Mouse (Mus musculus): Measurements from ENCODE around the gene Cxcr5. TPM values are rescaled to one million over a fixed set of nuclear protein-coding genes. Genes with fewer than 3 reads are reported as not detected.

Cxcr5 gene
- polyA plus RNA-seq, 1 experiment from 2014 or later: not detected

DNA sequence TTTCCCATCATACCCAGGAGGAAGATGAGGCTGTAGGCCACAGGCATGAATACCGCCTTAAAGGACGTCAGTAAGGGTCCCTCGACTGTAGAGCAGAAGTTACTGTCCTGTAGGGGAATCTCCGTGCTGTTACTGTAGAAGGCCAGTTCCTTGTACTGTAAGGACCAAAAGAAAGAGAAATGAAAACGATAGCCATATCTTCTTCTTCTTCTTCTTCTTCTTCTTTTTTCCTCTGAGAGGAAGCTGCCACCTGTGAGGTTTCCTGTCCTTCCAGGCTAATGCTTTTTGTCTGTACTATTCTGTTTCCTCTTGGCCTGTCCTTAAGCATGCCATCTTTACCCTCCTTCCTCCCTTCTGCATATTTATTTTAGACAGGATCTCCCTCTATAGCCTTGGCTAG is 47.5 kb downstream of the Cxcr5 start:
- H3K4me3 ChIP-seq (replicated peaks; ENCODE audit: low read depth, low read length): no peak overlapping the region
- no peak for TF ChIP-seq CTCF (IDR thresholded peaks at IDR 0.05; ENCODE audit: low read depth)
- H3K9me3 ChIP-seq (replicated peaks; ENCODE audit: low read length): no peaks in the 10 kb centered on the region
- DNase-seq (ENCODE audit: low spot score) (no peak), ATAC-seq (replicated peaks; ENCODE audit: low FRiP score, low read depth) (no peak)
- no peak overlapping the region for H3K27ac ChIP-seq
- no peak overlapping the region for H3K4me2 ChIP-seq (ENCODE audit: low read length)
- peaks cover 10% of the 10 kb centered on the region; the same call in 1 of the 2 replicates for H3K4me1 ChIP-seq (replicated peaks; ENCODE audit: insufficient read depth, low read length)
- no peaks in the 10 kb centered on the region for H3K27me3 ChIP-seq (ENCODE audit: insufficient read depth, low read length)
- H3K9ac ChIP-seq (ENCODE audit: low read depth, low read length): no peak overlapping the region
- peaks cover 2% of the 10 kb centered on the region; the same call in 1 of the 2 replicates for H3K36me3 ChIP-seq (ENCODE audit: insufficient read depth, low read length)
- WGBS: 89% methylated on average over 5 of the region's 5 CpGs

DNA sequence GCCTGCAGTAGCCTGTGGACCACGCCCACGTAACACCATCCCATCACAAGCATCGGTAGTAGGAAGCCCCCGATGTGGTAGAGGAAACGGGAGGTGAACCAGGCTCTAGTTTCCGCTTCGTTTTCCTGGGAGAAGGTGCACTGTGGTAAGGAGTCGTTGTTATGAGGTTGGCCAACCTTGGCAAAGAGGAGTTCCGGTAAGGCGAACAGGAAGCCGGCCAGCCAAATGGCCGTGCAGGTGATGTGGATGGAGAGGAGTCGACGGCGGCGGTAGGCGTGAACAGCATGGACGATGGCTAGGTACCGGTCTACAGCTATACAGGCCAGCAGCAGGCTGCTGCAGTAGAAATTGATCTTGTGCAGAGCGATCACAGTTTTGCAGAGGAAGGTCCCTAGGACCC is 48.1 kb downstream of the Cxcr5 start:
- peaks cover 14% of the 10 kb centered on the region; the same call in 1 of the 2 replicates for H3K4me1 ChIP-seq (replicated peaks; ENCODE audit: insufficient read depth, low read length)
- no peaks in the 10 kb centered on the region for H3K27me3 ChIP-seq (ENCODE audit: insufficient read depth, low read length)
- DNase-seq (ENCODE audit: low spot score) (no peak), ATAC-seq (replicated peaks; ENCODE audit: low FRiP score, low read depth) (no peak)
- H3K4me2 ChIP-seq (ENCODE audit: low read length): no peak overlapping the region
- WGBS: 74% methylated on average over 20 of the region's 20 CpGs
- H3K36me3 ChIP-seq (ENCODE audit: insufficient read depth, low read length): peaks cover 6% of the 10 kb centered on the region; the same call in 1 of the 2 replicates
- H3K9me3 ChIP-seq (replicated peaks; ENCODE audit: low read length): no peaks in the 10 kb centered on the region
- H3K27ac ChIP-seq: no peak overlapping the region
- no peak overlapping the region for H3K4me3 ChIP-seq (replicated peaks; ENCODE audit: low read depth, low read length)
- no peak for TF ChIP-seq CTCF (IDR thresholded peaks at IDR 0.05; ENCODE audit: low read depth)
- no peak overlapping the region for H3K9ac ChIP-seq (ENCODE audit: low read depth, low read length)

GRCm38 (mm10) chr9:44513121-44513520 is 48.6 kb downstream of the Cxcr5 start:
- ATAC-seq (replicated peaks; ENCODE audit: low FRiP score, low read depth): no peak
- peaks cover 11% of the 10 kb centered on the region; the same call in 1 of the 2 replicates for H3K36me3 ChIP-seq (ENCODE audit: insufficient read depth, low read length)
- TF ChIP-seq CTCF (IDR thresholded peaks at IDR 0.05; ENCODE audit: low read depth): no peak

GRCm38 (mm10) chr9:44512717-44513003 is 49.0 kb downstream of the Cxcr5 start:
- no peaks in the 10 kb centered on the region for H3K27me3 ChIP-seq (ENCODE audit: insufficient read depth, low read length)
- peaks cover 14% of the 10 kb centered on the region; the same call in 1 of the 2 replicates for H3K4me1 ChIP-seq (replicated peaks; ENCODE audit: insufficient read depth, low read length)
- H3K9ac ChIP-seq (ENCODE audit: low read depth, low read length): no peak overlapping the region
- peaks cover 15% of the 10 kb centered on the region; the same call in 1 of the 2 replicates for H3K36me3 ChIP-seq (ENCODE audit: insufficient read depth, low read length)
- TF ChIP-seq CTCF (IDR thresholded peaks at IDR 0.05; ENCODE audit: low read depth): no peak
- no peak for ATAC-seq (replicated peaks; ENCODE audit: low FRiP score, low read depth)
- H3K4me3 ChIP-seq (replicated peaks; ENCODE audit: low read depth, low read length): no peak overlapping the region
- 49% methylated on average over 3 of the region's 3 CpGs for WGBS
- no peak for DNase-seq (ENCODE audit: low spot score)
- H3K9me3 ChIP-seq (replicated peaks; ENCODE audit: low read length): no peaks in the 10 kb centered on the region
- no peak overlapping the region for H3K4me2 ChIP-seq (ENCODE audit: low read length)
- no peak overlapping the region for H3K27ac ChIP-seq

More at GRCm38 (mm10) chr9:44513121-44513520, 48.6 kb downstream of the Cxcr5 start:
- no peaks in the 10 kb centered on the region for H3K27me3 ChIP-seq (ENCODE audit: insufficient read depth, low read length)
- H3K9ac ChIP-seq (ENCODE audit: low read depth, low read length): no peak overlapping the region
- no peaks in the 10 kb centered on the region for H3K9me3 ChIP-seq (replicated peaks; ENCODE audit: low read length)
- peaks cover 14% of the 10 kb centered on the region; the same call in 1 of the 2 replicates for H3K4me1 ChIP-seq (replicated peaks; ENCODE audit: insufficient read depth, low read length)
- H3K27ac ChIP-seq: no peak overlapping the region
- H3K4me3 ChIP-seq (replicated peaks; ENCODE audit: low read depth, low read length): no peak overlapping the region
- 81% methylated on average over 11 of the region's 11 CpGs for WGBS
- H3K4me2 ChIP-seq (ENCODE audit: low read length): no peak overlapping the region
- no peak for DNase-seq (ENCODE audit: low spot score)

DNA sequence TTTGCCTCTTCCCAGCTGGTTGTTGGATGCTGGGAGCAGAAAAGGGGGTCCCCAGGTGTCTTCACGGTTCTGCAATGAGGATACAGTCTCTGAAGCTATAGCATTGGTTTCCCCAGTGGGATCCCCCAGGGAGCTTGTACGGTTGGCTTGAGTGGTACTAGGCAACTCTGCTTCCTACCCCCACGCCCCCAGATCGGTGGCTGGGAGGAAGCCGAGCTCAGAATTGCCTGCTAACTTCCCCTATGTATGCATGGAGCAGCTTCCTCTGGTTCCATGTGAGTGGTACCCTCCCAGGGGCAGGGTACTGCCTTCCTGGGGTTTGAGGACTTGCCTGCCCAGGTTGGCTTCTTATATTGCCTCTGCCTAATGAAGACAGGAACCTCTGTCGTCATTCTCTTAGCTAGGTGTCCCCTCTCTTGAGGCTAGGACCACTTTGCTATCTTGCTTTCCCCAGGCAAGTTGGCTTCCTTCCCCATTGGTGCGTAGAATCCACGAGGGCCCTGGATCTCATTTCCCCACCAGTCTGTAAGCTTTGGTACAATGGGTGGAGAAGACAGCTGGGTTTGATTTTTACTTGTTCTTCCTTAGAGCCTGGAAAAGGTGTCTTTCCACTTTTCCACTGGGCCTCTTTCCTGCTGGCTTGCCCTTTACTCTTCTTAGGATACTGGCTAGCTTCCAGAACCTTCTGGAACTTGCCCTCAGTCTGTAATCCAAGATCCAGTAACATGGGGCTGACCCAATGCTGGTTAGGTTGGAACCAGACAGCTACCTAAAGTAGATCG is 49.6 kb downstream of the Cxcr5 start:
- no peak overlapping the region for H3K4me3 ChIP-seq (replicated peaks; ENCODE audit: low read depth, low read length)
- DNase-seq (ENCODE audit: low spot score): no peak

GRCm38 (mm10) chr9:44510872-44511601 is 50.6 kb downstream of the Cxcr5 start:
- Histone ChIP-seq H3K36me3 (ENCODE audit: insufficient read depth, low read length) (peaks cover 27% of the 10 kb centered on the region), H3K4me2 (ENCODE audit: low read length) (no peak overlapping the region), H3K4me1 (replicated peaks; ENCODE audit: insufficient read depth, low read length) (peaks cover 14% of the 10 kb centered on the region; the same call in 1 of the 2 replicates), H3K9ac (ENCODE audit: low read depth, low read length) (no peak overlapping the region), H3K27ac (0 out of 2 replicates have a peak overlapping the region, but pooled peaks have one; percentile 0), H3K27me3 (ENCODE audit: insufficient read depth, low read length) (no peaks in the 10 kb centered on the region), H3K9me3 (replicated peaks; ENCODE audit: low read length) (no peaks in the 10 kb centered on the region), H3K4me3 (replicated peaks; ENCODE audit: low read depth, low read length) (no peak overlapping the region)
- DNase-seq (ENCODE audit: low spot score) (no peak), ATAC-seq (replicated peaks; ENCODE audit: low FRiP score, low read depth) (no peak)
- 57% methylated on average over 5 of the region's 5 CpGs for WGBS
- TF ChIP-seq CTCF (IDR thresholded peaks at IDR 0.05; ENCODE audit: low read depth): no peak

More for the DNA sequence above, 49.6 kb downstream of the Cxcr5 start:
- no peaks in the 10 kb centered on the region for H3K27me3 ChIP-seq (ENCODE audit: insufficient read depth, low read length)
- peaks cover 17% of the 10 kb centered on the region; the same call in 1 of the 2 replicates for H3K36me3 ChIP-seq (ENCODE audit: insufficient read depth, low read length)
- ATAC-seq (replicated peaks; ENCODE audit: low FRiP score, low read depth): no peak
- H3K4me2 ChIP-seq (ENCODE audit: low read length): no peak overlapping the region
- H3K27ac ChIP-seq: no peak overlapping the region
- H3K9ac ChIP-seq (ENCODE audit: low read depth, low read length): no peak overlapping the region
- peaks cover 14% of the 10 kb centered on the region; the same call in 1 of the 2 replicates for H3K4me1 ChIP-seq (replicated peaks; ENCODE audit: insufficient read depth, low read length)
- 53% methylated on average over 9 of the region's 9 CpGs for WGBS
- no peaks in the 10 kb centered on the region for H3K9me3 ChIP-seq (replicated peaks; ENCODE audit: low read length)
- no peak for TF ChIP-seq CTCF (IDR thresholded peaks at IDR 0.05; ENCODE audit: low read depth)
